Mouse (Mus musculus): ENCODE data around the gene Prox2.

- TF ChIP-seq CTCF (IDR thresholded peaks at IDR 0.05; ENCODE audit: borderline replicate concordance, insufficient read depth, low read depth, low read length) (no peak), POLR2A (IDR thresholded peaks at IDR 0.05; ENCODE audit: borderline replicate concordance, insufficient read depth, low read length) (no peak)
Observed at GRCm38 (mm10) chr12:85123645-85124044, 13.1 kb upstream of the Prox2 start.

All from cerebellum, adult 2 months (tissue).